Mouse (Mus musculus): Measurements from ENCODE around the gene Atp6ap2.
"Not testable (repeated sequence)": the region's sequence is repeated elsewhere in the genome, so short reads cannot be mapped to it uniquely, and the experiment has no call there.

Gene Atp6ap2

GRCm38 (mm10) chrX:12587192-12587957, at the start of gene Atp6ap2:
Gene Atp6ap2, plus strand, starts transcription at chrX:12587801.
- DNase-seq, result peak; percentile 97

GRCm38 (mm10) chrX:12544417-12544816, 43.2 kb upstream of the Atp6ap2 start:
- no peak for DNase-seq

- DNase-seq, result peak; percentile 3
These were observed 30.5 kb upstream of the Atp6ap2 start for GRCm38 (mm10) chrX:12557086-12557485.

- no peak for DNase-seq
These were observed 16.2 kb upstream of the Atp6ap2 start for GRCm38 (mm10) chrX:12571407-12571806.

- DNase-seq, result no peak
These were observed 9.7 kb upstream of the Atp6ap2 start for GRCm38 (mm10) chrX:12577936-12578335.

- DNase-seq, result no peak
These were observed 9.2 kb upstream of the Atp6ap2 start for GRCm38 (mm10) chrX:12578339-12578868.

- no peak for DNase-seq
These were observed 4.3 kb upstream of the Atp6ap2 start for GRCm38 (mm10) chrX:12583261-12583660.

GRCm38 (mm10) chrX:12587958-12588355, 356 bp downstream of the Atp6ap2 start:
- no peak for DNase-seq

GRCm38 (mm10) chrX:12591401-12591943, 3.9 kb downstream of the Atp6ap2 start:
- no peak for DNase-seq

- no peak for DNase-seq
These were observed 4.4 kb downstream of the Atp6ap2 start for GRCm38 (mm10) chrX:12592011-12592410.

GRCm38 (mm10) chrX:12593824-12594223, 6.2 kb downstream of the Atp6ap2 start:
- no peak for DNase-seq

- not testable (repeated sequence) for DNase-seq
These were observed 22.9 kb downstream of the Atp6ap2 start for GRCm38 (mm10) chrX:12610541-12610940.

- no peak for DNase-seq
These were observed 23.6 kb downstream of the Atp6ap2 start for GRCm38 (mm10) chrX:12611211-12611610.

- DNase-seq, result not testable (repeated sequence)
These were observed 24.8 kb downstream of the Atp6ap2 start for GRCm38 (mm10) chrX:12612360-12612759.

- DNase-seq, result no peak
These were observed 37.5 kb downstream of the Atp6ap2 start for GRCm38 (mm10) chrX:12625131-12625530.

GRCm38 (mm10) chrX:12644976-12645375, 57.4 kb downstream of the Atp6ap2 start:
- DNase-seq, result no peak

- DNase-seq, result peak; percentile 69
These were observed 58.1 kb downstream of the Atp6ap2 start for GRCm38 (mm10) chrX:12645531-12646304.

- DNase-seq, result no peak
These were observed 64.3 kb downstream of the Atp6ap2 start for GRCm38 (mm10) chrX:12651906-12652305.

- no peak for DNase-seq
These were observed 66.3 kb downstream of the Atp6ap2 start for GRCm38 (mm10) chrX:12653879-12654278.

Data from cerebellum, adult 9-11 months (tissue).